Mouse (Mus musculus): ENCODE measurements around the gene Maz. TPM values are rescaled to one million over a fixed set of nuclear protein-coding genes. Genes with fewer than 3 reads are reported as not detected.

Gene Maz
- total and polyA plus RNA-seq, 3 experiments: 234 to 540 TPM; not detected in 1

DNA sequence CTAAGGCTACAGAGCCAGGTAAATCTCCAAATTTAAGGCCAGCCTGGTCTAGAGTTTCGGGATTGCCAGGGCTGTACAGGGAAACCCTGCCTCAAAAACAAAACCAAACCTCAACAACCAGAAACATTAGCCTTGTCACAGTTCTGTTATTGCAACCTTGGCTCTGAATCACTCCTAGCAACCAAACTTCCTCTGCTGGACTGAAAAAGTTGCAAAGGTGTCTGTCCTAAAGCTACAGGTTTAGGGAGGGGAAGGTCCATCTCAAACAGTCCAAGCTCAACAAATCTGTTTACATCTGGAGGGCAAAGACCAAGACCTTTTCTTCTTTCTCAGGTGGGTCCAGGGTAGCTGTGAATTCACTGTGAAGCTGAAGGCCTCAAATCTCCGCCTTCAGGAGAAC, 15.8 kb downstream of the Maz start:
- H3K9ac ChIP-seq (ENCODE audit: control insufficient read depth, low read depth, low read length, poor library complexity, severe bottlenecking): no peak overlapping the region
- no peak overlapping the region for H3K27ac ChIP-seq (ENCODE audit: control insufficient read depth, low read depth, low read length)

DNA sequence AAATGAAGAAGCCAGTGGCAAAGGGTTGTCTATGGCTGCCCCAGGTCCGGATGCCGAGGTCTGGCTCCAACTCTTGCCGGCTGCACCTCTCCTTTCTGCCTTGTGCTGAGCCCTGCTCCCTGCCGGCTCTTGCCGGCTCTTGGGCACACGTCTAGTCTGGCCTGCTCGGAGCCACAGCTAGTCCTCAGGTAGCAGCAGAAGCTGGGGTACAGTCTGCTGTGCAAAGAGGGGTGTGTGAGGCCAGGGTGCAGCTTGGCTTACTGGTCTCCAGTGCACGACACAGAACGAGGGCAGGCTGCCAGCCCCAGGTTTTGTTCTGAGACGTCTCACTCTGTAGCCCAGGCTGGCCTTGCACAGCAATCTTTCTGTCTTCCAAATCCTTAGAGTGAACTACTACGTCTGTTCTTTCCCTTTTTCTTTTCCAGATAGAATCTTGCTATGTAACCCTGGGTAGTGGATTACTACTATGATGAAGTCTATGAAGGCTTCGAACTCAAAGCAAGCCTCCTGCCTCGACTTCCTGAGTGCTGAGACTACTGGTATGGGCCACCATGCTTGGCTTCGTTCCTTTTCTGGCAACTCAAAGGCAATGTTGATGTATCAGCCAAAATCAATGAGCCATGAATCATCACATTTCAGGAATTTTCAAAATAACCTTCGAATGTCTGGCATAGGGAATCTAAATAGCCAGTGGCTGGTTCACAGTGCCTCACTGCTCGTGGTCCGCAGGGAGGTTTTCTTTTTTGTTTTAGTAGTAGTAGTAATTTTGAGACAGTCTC, 17.3 kb downstream of the Maz start:
- Histone ChIP-seq H3K79me2 (ENCODE audit: control insufficient read depth, insufficient read depth, low read length, poor library complexity) (peaks cover 17% of the 10 kb centered on the region), H3K9ac (ENCODE audit: control insufficient read depth, low read depth, low read length, poor library complexity, severe bottlenecking) (peak overlapping the region; percentile 68), H3K27ac (ENCODE audit: control insufficient read depth, low read depth, low read length) (peak overlapping the region; percentile 91), H3K4me3 (ENCODE audit: control insufficient read depth in 1 of 2, insufficient read depth in 1 of 2, low read depth in 2 of 2, low read length in 2 of 2) (no peak overlapping the region), H3K9me3 (replicated peaks; ENCODE audit: insufficient read depth, low read length) (no peaks in the 10 kb centered on the region), H3K4me1 (ENCODE audit: control insufficient read depth in 1 of 2, insufficient read depth in 2 of 2, low read length in 2 of 2) (peaks cover 10 to 33% of the 10 kb centered on the region in 2 experiments), H3K27me3 (ENCODE audit: control insufficient read depth in 1 of 2, insufficient read depth in 2 of 2, low read length in 2 of 2) (no peaks in the 10 kb centered on the region), H3K36me3 (ENCODE audit: control insufficient read depth in 1 of 2, insufficient read depth in 2 of 2, low read length in 2 of 2) (peaks cover 0 to 24% of the 10 kb centered on the region in 2 experiments; a peak in 2 of 4 replicates)
- no peak for DNase-seq (ENCODE audit: low read depth, low spot score)
- no peak for TF ChIP-seq KAT2A (conservative IDR thresholded peaks at IDR 0.05; ENCODE audit: low read depth, low read length)
- TF ChIP-seq ETS1 (IDR thresholded peaks at IDR 0.05; ENCODE audit: low read depth, low read length): no peak
- no peak for TF ChIP-seq ZNF384 (IDR thresholded peaks at IDR 0.05; ENCODE audit: low read depth, low read length)
- no peak for TF ChIP-seq POLR2AphosphoS2 (IDR thresholded peaks at IDR 0.05; ENCODE audit: low read length)
- TF ChIP-seq TBP (IDR thresholded peaks at IDR 0.05; ENCODE audit: low read depth, low read length): no peak
- TF ChIP-seq BHLHE40 (IDR thresholded peaks at IDR 0.05; ENCODE audit: borderline replicate concordance, low read depth, low read length): no peak
- TF ChIP-seq SIN3A (IDR thresholded peaks at IDR 0.05; ENCODE audit: low read length): no peak
- TF ChIP-seq UBTF (IDR thresholded peaks at IDR 0.05; ENCODE audit: borderline replicate concordance, insufficient read depth, low read depth, low read length): no peak
- no peak for TF ChIP-seq MAZ (IDR thresholded peaks at IDR 0.05; ENCODE audit: low read depth, low read length)
- no peak for TF ChIP-seq GABPA (IDR thresholded peaks at IDR 0.05; ENCODE audit: low read depth, low read length)
- TF ChIP-seq USF2 (IDR thresholded peaks at IDR 0.05; ENCODE audit: borderline replicate concordance in 1 of 2, insufficient read depth in 1 of 2, low read depth in 1 of 2, low read length in 2 of 2): no peak
- TF ChIP-seq MAX (IDR thresholded peaks at IDR 0.05; ENCODE audit: low read length): no peak
- TF ChIP-seq ZKSCAN1 (IDR thresholded peaks at IDR 0.05; ENCODE audit: low read depth, low read length): no peak
- no peak for TF ChIP-seq ZMIZ1 (IDR thresholded peaks at IDR 0.05; ENCODE audit: low read depth, low read length)
- no peak for TF ChIP-seq CTCF (IDR thresholded peaks at IDR 0.05 in 2 of 3, conservative IDR thresholded peaks at IDR 0.05 in 1 of 3; ENCODE audit: control insufficient read depth in 1 of 3, insufficient read depth in 1 of 3, low read depth in 2 of 3, low read length in 3 of 3, poor library complexity in 1 of 3, severe bottlenecking in 1 of 3)
- no peak for TF ChIP-seq TAL1 (IDR thresholded peaks at IDR 0.05; ENCODE audit: low read length)

More for the DNA sequence above, 15.8 kb downstream of the Maz start:
- no peaks in the 10 kb centered on the region for H3K9me3 ChIP-seq (replicated peaks; ENCODE audit: insufficient read depth, low read length)
- H3K4me1 ChIP-seq (ENCODE audit: control insufficient read depth in 1 of 2, insufficient read depth in 2 of 2, low read length in 2 of 2): peaks cover 10 to 36% of the 10 kb centered on the region in 2 experiments
- TF ChIP-seq JUND (IDR thresholded peaks at IDR 0.05; ENCODE audit: low read depth, low read length) (no peak), ELF1 (IDR thresholded peaks at IDR 0.05; ENCODE audit: low read depth, low read length) (no peak), MEF2A (IDR thresholded peaks at IDR 0.05; ENCODE audit: extremely low read depth, insufficient replicate concordance, low read depth, low read length, poor library complexity, severe bottlenecking) (no peak), SMC3 (IDR thresholded peaks at IDR 0.05; ENCODE audit: low read depth, low read length) (no peak), CTCF (IDR thresholded peaks at IDR 0.05 in 2 of 3, conservative IDR thresholded peaks at IDR 0.05 in 1 of 3; ENCODE audit: control insufficient read depth in 1 of 3, insufficient read depth in 1 of 3, low read depth in 2 of 3, low read length in 3 of 3, poor library complexity in 1 of 3, severe bottlenecking in 1 of 3) (no peak), MAX (IDR thresholded peaks at IDR 0.05; ENCODE audit: low read length) (no peak), BHLHE40 (IDR thresholded peaks at IDR 0.05; ENCODE audit: borderline replicate concordance, low read depth, low read length) (no peak), POLR2AphosphoS2 (IDR thresholded peaks at IDR 0.05; ENCODE audit: low read length) (no peak), NRF1 (IDR thresholded peaks at IDR 0.05; ENCODE audit: insufficient read depth, low read depth, low read length, poor library complexity, severe bottlenecking) (no peak), USF1 (IDR thresholded peaks at IDR 0.05; ENCODE audit: low read depth, low read length) (no peak), CHD1 (IDR thresholded peaks at IDR 0.05; ENCODE audit: low read depth, low read length) (no peak)
- no peak overlapping the region for H3K4me3 ChIP-seq (ENCODE audit: control insufficient read depth in 1 of 2, insufficient read depth in 1 of 2, low read depth in 2 of 2, low read length in 2 of 2)
- H3K27me3 ChIP-seq (ENCODE audit: control insufficient read depth in 1 of 2, insufficient read depth in 2 of 2, low read length in 2 of 2): no peaks in the 10 kb centered on the region
- DNase-seq (ENCODE audit: low read depth, low spot score): no peak
- H3K36me3 ChIP-seq (ENCODE audit: control insufficient read depth in 1 of 2, insufficient read depth in 2 of 2, low read length in 2 of 2): peaks cover 0 to 29% of the 10 kb centered on the region in 2 experiments; a peak in 2 of 4 replicates
- H3K79me2 ChIP-seq (ENCODE audit: control insufficient read depth, insufficient read depth, low read length, poor library complexity): peaks cover 26% of the 10 kb centered on the region
